Mouse (Mus musculus): ENCODE results near the gene Ube2g1.

- TF ChIP-seq POLR2A (IDR thresholded peaks at IDR 0.05; ENCODE audit: insufficient read depth, low read depth, low read length), result no peak
- TF ChIP-seq CTCF (IDR thresholded peaks at IDR 0.05), result no peak
- TF ChIP-seq EP300 (IDR thresholded peaks at IDR 0.05; ENCODE audit: insufficient read depth, low read depth, low read length), result no peak
Observed at GRCm38 (mm10) chr11:72607469-72608070, 487 bp downstream of the Ube2g1 start.

All from heart, adult 2 months (tissue).